Comparison of ENCODE assay signal across 9 mouse cellular contexts in the genomic region with DNA sequence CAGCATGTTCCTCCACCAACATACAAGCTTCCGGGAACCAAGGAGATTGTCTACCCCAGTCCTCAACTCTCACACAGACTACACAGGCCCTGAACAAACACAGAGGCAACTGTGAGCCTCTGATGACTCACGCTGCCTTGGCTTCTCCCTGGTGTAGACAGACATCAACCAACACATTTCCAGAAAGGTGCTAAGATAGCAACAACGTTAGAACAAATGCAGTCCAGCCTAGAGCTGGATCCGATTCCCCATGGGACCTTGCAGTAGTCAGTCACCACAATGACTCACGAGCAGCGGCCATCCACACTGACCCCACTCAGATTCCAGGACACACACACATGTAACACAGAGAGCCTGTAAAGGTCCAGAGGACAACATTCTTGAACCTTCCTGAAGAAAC. TPM values are rescaled to one million over a fixed set of nuclear protein-coding genes. Genes with fewer than 3 reads are reported as not detected.
A peak's percentile ranks its signal among the peaks of the same experiment; 100 is the strongest.
DNase-seq lines count a peak whose midpoint lies in the region; ATAC-seq lines count a peak whose summit lies in the region.
"Had no signal": no experiment of that assay in that cellular context is flagged by ENCODE, and none has a peak within 500 bp of the region (broad histone marks: within the 10 kb centered on the region; RNA-seq: fewer than 3 reads in every experiment).

No protein-coding gene starts in this region.

- no peaks in the 10 kb centered on the region for H3K36me3 ChIP-seq in heart, embryonic 13.5 days
- no peaks in the 10 kb centered on the region for H3K36me3 ChIP-seq in kidney, embryonic 16.5 days (ENCODE audit: insufficient read depth, low read length)
- H3K36me3 ChIP-seq: midbrain, embryonic 10.5 days had no signal

- 19% methylated on average over 6 of the region's 6 CpGs for WGBS in heart, embryonic 13.5 days
- WGBS in kidney, embryonic 16.5 days: 53% methylated on average over 6 of the region's 6 CpGs

- peak overlapping the region; percentile 49 for H3K4me2 ChIP-seq in heart, embryonic 13.5 days
- H3K4me2 ChIP-seq in kidney, embryonic 16.5 days (replicated peaks; ENCODE audit: low read depth, low read length): no peak overlapping the region

- H3K9ac ChIP-seq in heart, embryonic 13.5 days: peak overlapping the region; percentile 44; the same call in 1 of the 2 replicates
- no peak overlapping the region for H3K9ac ChIP-seq in kidney, embryonic 16.5 days (replicated peaks; ENCODE audit: low read length)

- no peaks in the 10 kb centered on the region for H3K9me3 ChIP-seq in heart, embryonic 13.5 days
- no peaks in the 10 kb centered on the region for H3K9me3 ChIP-seq in kidney, embryonic 16.5 days (ENCODE audit: low read length)
- H3K9me3 ChIP-seq: midbrain, embryonic 10.5 days had no signal

- H3K4me1 ChIP-seq in heart, embryonic 13.5 days: peaks cover 72% of the 10 kb centered on the region
- H3K4me1 ChIP-seq in kidney, embryonic 16.5 days (ENCODE audit: insufficient read depth, low read length): peaks cover 14% of the 10 kb centered on the region

- 0 out of 2 replicates have a peak, but pooled peaks have one; percentile 59 for ATAC-seq in heart, embryonic 13.5 days (ENCODE audit: extremely low read depth, insufficient number of reproducible peaks, low FRiP score, low TSS enrichment)
- ATAC-seq in kidney, embryonic 16.5 days (ENCODE audit: low FRiP score, low TSS enrichment): no peak

- intact Hi-C loops in left cerebral cortex, postnatal 10 days (cut with DNase I): no loop called here

- no peaks in the 10 kb centered on the region for H3K27me3 ChIP-seq in heart, embryonic 13.5 days (replicated peaks)
- no peaks in the 10 kb centered on the region for H3K27me3 ChIP-seq in kidney, embryonic 16.5 days (ENCODE audit: insufficient read depth, low read length)

- peak overlapping the region; percentile 87 for H3K27ac ChIP-seq in heart, embryonic 13.5 days (replicated peaks)
- no peak overlapping the region for H3K27ac ChIP-seq in kidney, embryonic 16.5 days (ENCODE audit: low read length)
- H3K27ac ChIP-seq: midbrain, embryonic 10.5 days had no signal

- H3K4me3 ChIP-seq in heart, embryonic 13.5 days: no peak overlapping the region
- no peak overlapping the region for H3K4me3 ChIP-seq in kidney, embryonic 16.5 days (ENCODE audit: low read length)
- H3K4me3 ChIP-seq: midbrain, embryonic 10.5 days had no signal

- DNase-seq in left cerebral cortex, adult 18-20 months (ENCODE audit: low spot score in 2 of 2): peak; percentile 38 to 54
- no peak for DNase-seq in left cerebral cortex, adult 11 months (ENCODE audit: low spot score)
- DNase-seq in adipocyte (ENCODE audit: low spot score): peak; percentile 60
- DNase-seq in lung, postnatal 36 days: peak; percentile 25
- DNase-seq in cerebellum, adult 11-12 months: no peak
- no peak for DNase-seq in left cerebral cortex, postnatal 10 days (ENCODE audit: extremely low spot score in 1 of 2, low spot score in 2 of 2)

RNA-seq across cellular contexts. Expression of a gene that starts 42.5 kb away (rescaled TPM):
- total RNA-seq in left cerebral cortex, adult 18-20 months (2021): 10 to 100 TPM; 71.0 to 87.5 TPM
- polyA plus RNA-seq in heart, embryonic 13.5 days (2015; fragmentation: Nextera tagmentation; extraction: Ambion mirVana): 7.3 and 7.5 TPM in 2 replicates
- 7.0 and 9.8 TPM in 2 replicates for polyA plus RNA-seq in kidney, embryonic 16.5 days (2015; fragmentation: Nextera tagmentation; extraction: Ambion mirVana)
- total RNA-seq in left cerebral cortex, postnatal 10 days (2021): 10 to 100 TPM; 89.8 to 91.8 TPM

Comparison
In these comparisons a context has a peak if more than half of its experiments do, and no peak if none do; other contexts are left out.
1. DNase-seq: peak in left cerebral cortex, adult 18-20 months (2 of 2), adipocyte (single experiment) and lung, postnatal 36 days (single experiment); none in left cerebral cortex, adult 11 months (single experiment), cerebellum, adult 11-12 months (single experiment) and left cerebral cortex, postnatal 10 days (0 of 2).